Mouse (Mus musculus): ENCODE results near the gene Dclre1b. TPM values are rescaled to one million over a fixed set of nuclear protein-coding genes. Genes with fewer than 3 reads are reported as not detected.
A peak's percentile ranks its signal among the peaks of the same experiment; 100 is the strongest.
"Not testable (repeated sequence)": the region's sequence is repeated elsewhere in the genome, so short reads cannot be mapped to it uniquely, and the experiment has no call there.

Dclre1b gene
- total RNA-seq, 4 experiments from 2014 or later, result 7.4 to 12.1 (median 9.7) TPM

GRCm38 (mm10) chr3:103810967-103811366 is 1.7 kb upstream of the Dclre1b start:
- no peak for DNase-seq (ENCODE audit: low spot score in 2 of 2)

GRCm38 (mm10) chr3:103809799-103810150 is 531 bp upstream of the Dclre1b start:
- DNase-seq (ENCODE audit: low spot score in 2 of 2), result no peak

GRCm38 (mm10) chr3:103805671-103806070 is 3.6 kb downstream of the Dclre1b start:
- DNase-seq (ENCODE audit: low spot score in 2 of 2), result no peak

- DNase-seq (ENCODE audit: low spot score in 2 of 2), result no peak
Measured at GRCm38 (mm10) chr3:103802861-103803260, 6.4 kb downstream of the Dclre1b start.

- DNase-seq (ENCODE audit: low spot score in 2 of 2), result peak; percentile 69 to 81
Measured at GRCm38 (mm10) chr3:103801631-103802531, 7.4 kb downstream of the Dclre1b start.

- DNase-seq (ENCODE audit: low spot score in 2 of 2), result no peak
Measured at GRCm38 (mm10) chr3:103799507-103799906, 9.7 kb downstream of the Dclre1b start.

- no peak for DNase-seq (ENCODE audit: low spot score in 2 of 2)
Measured at GRCm38 (mm10) chr3:103796389-103796788, 12.9 kb downstream of the Dclre1b start.

GRCm38 (mm10) chr3:103792566-103792965 is 16.7 kb downstream of the Dclre1b start:
- no peak for DNase-seq (ENCODE audit: low spot score in 2 of 2)

GRCm38 (mm10) chr3:103792111-103792406 is 17.2 kb downstream of the Dclre1b start:
- not testable (repeated sequence) for DNase-seq (ENCODE audit: low spot score in 2 of 2)

GRCm38 (mm10) chr3:103791230-103792110 is 17.8 kb downstream of the Dclre1b start, which contains the start of gene Hipk1:
TSS of gene Hipk1 (minus strand) at chr3:103791563.
- DNase-seq (ENCODE audit: low spot score in 2 of 2), result peak; percentile 92 to 94

- no peak for DNase-seq (ENCODE audit: low spot score in 2 of 2)
Measured at GRCm38 (mm10) chr3:103790346-103791145, 18.7 kb downstream of the Dclre1b start.

- no peak for DNase-seq (ENCODE audit: low spot score in 2 of 2)
Measured at GRCm38 (mm10) chr3:103789891-103790345, 19.3 kb downstream of the Dclre1b start.

- no peak for DNase-seq (ENCODE audit: low spot score in 2 of 2)
Measured at GRCm38 (mm10) chr3:103789096-103789495, 20.1 kb downstream of the Dclre1b start.

GRCm38 (mm10) chr3:103787225-103787624 is 22.0 kb downstream of the Dclre1b start:
- no peak for DNase-seq (ENCODE audit: low spot score in 2 of 2)

GRCm38 (mm10) chr3:103782844-103783609 is 26.2 kb downstream of the Dclre1b start:
- no peak for DNase-seq (ENCODE audit: low spot score in 2 of 2)

GRCm38 (mm10) chr3:103780777-103781176 is 28.5 kb downstream of the Dclre1b start:
- DNase-seq (ENCODE audit: low spot score in 2 of 2), result no peak

- no peak for DNase-seq (ENCODE audit: low spot score in 2 of 2)
Measured at GRCm38 (mm10) chr3:103780271-103780670, 29.0 kb downstream of the Dclre1b start.

- DNase-seq (ENCODE audit: low spot score in 2 of 2), result no peak
Measured at GRCm38 (mm10) chr3:103779183-103779582, 30.1 kb downstream of the Dclre1b start.

GRCm38 (mm10) chr3:103778660-103779059 is 30.6 kb downstream of the Dclre1b start:
- no peak for DNase-seq (ENCODE audit: low spot score in 2 of 2)

GRCm38 (mm10) chr3:103777940-103778339 is 31.3 kb downstream of the Dclre1b start:
- peak; percentile 39 to 46 for DNase-seq (ENCODE audit: low spot score in 2 of 2)
